Mouse (Mus musculus) embryonic facial prominence, embryonic 13.5 days (tissue): ENCODE results near the gene Zbtb25. TPM values are rescaled to one million over a fixed set of nuclear protein-coding genes. Genes with fewer than 3 reads are reported as not detected.

ENCODE experiments used
- ATAC-seq: fragments of 200-750 bp; cut with Nextera tagmentation; 2 replicates; pipeline ENCODE4 v1.8.0; 2017; ENCODE audit warnings: low read depth; ENCODE audit not compliant: insufficient number of reproducible peaks, insufficient read depth, low FRiP score, low TSS enrichment
- H3K27ac ChIP-seq: fragments of 300-500 bp; sonication (generic); 2 replicates; pipeline ENCODE4 v1.5.1; 2015; ENCODE audit warnings: moderate library complexity, mild to moderate bottlenecking, inconsistent platforms
- H3K27me3 ChIP-seq: fragments of 300-500 bp; sonication (generic); 2 replicates; pipeline ENCODE4 v1.6.1; 2015; ENCODE audit warnings: mild to moderate bottlenecking, inconsistent platforms
- H3K36me3 ChIP-seq: fragments of 300-500 bp; sonication (generic); 2 replicates; pipeline ENCODE4 v1.6.1; 2015; ENCODE audit warnings: mild to moderate bottlenecking, inconsistent platforms
- H3K4me1 ChIP-seq: fragments of 300-500 bp; sonication (generic); 2 replicates; pipeline ENCODE4 v1.6.1; 2015; ENCODE audit warnings: inconsistent platforms
- H3K4me2 ChIP-seq: fragments of 300-500 bp; sonication (generic); 2 replicates; pipeline ENCODE4 v1.6.1; 2015; ENCODE audit warnings: moderate library complexity, mild to moderate bottlenecking, inconsistent platforms
- H3K4me3 ChIP-seq: fragments of 300-500 bp; sonication (generic); 2 replicates; pipeline ENCODE4 v1.5.1; 2015; ENCODE audit warnings: mild to moderate bottlenecking, inconsistent platforms
- H3K9ac ChIP-seq: fragments of 300-500 bp; sonication (generic); 2 replicates; pipeline ENCODE4 v1.6.1; 2015; ENCODE audit warnings: mild to moderate bottlenecking, inconsistent platforms
- H3K9me3 ChIP-seq: fragments of 300-500 bp; sonication (generic); 2 replicates; pipeline ENCODE4 v1.6.1; 2016; ENCODE audit warnings: inconsistent platforms
- WGBS: fragments of 180-500 bp; shearing (Covaris S2); methylation state at CpG from one replicate; pipeline ENCODE4 v1.1.7; 2015; ENCODE audit warnings: mixed read lengths; 5-methylcytosine and 5-hydroxymethylcytosine counted together
- polyA plus RNA-seq: library from polyadenylated mRNA; unstranded; fragments of >200 nt; fragmentation: Nextera tagmentation; extraction: Ambion mirVana; gene quantifications from 2 replicates; pipeline ENCODE4 v1.2.1, GENCODE M21; 2015

Zbtb25 gene
- polyA plus RNA-seq, 1 experiment from 2014 or later, result 22.3 TPM

GRCm38 (mm10) chr12:76333688-76334087, 35.7 kb downstream of the Zbtb25 start:
- H3K9me3 ChIP-seq, result no peaks in the 10 kb centered on the region
- 91% methylated on average over 5 of the region's 5 CpGs for WGBS

DNA sequence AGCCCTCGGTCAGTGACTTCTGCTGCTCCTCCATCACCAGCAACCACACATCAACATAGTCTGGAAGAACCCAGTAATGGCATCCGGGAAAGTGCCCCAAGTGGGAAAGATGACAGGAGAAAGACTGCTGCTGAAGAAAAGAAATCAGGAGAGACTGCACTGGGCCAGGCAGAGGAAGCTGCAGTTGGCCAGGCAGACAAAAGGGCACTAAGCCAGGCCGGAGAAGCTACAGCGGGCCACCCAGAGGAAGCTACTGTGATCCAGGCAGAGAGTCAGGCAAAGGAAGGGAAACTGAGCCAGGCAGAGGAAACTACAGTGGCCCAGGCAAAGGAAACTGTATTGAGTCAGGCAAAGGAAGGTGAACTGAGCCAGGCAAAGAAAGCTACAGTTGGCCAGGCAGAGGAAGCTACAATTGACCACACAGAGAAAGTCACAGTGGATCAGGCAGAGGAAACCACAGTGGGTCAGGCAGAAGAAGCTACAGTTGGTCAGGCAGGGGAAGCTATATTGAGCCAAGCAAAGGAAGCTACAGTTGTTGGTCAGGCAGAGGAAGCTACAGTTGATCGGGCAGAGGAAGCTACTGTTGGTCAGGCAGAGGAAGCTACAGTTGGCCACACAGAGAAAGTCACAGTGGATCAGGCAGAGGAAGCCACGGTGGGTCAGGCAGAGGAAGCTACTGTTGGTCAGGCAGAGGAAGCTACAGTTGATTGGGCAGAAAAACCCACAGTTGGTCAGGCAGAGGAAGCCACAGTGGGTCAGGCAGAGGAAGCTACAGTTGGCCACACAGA, 40.6 kb downstream of the Zbtb25 start:
- WGBS, result 89% methylated on average over 6 of the region's 6 CpGs
- Histone ChIP-seq H3K36me3 (0 out of 2 replicates have a peak, but pooled peaks cover 3% of the 10 kb centered on the region), H3K9me3 (no peaks in the 10 kb centered on the region), H3K4me1 (peaks cover 9% of the 10 kb centered on the region), H3K9ac (no peak overlapping the region), H3K4me2 (no peak overlapping the region), H3K27ac (no peak overlapping the region), H3K27me3 (peaks cover 10% of the 10 kb centered on the region; the same call in 1 of the 2 replicates), H3K4me3 (no peak overlapping the region)
- no peak for ATAC-seq

More at GRCm38 (mm10) chr12:76333688-76334087, 35.7 kb downstream of the Zbtb25 start:
- Histone ChIP-seq H3K4me3 (no peak overlapping the region), H3K27me3 (no peaks in the 10 kb centered on the region), H3K36me3 (no peaks in the 10 kb centered on the region), H3K4me2 (no peak overlapping the region), H3K4me1 (no peaks in the 10 kb centered on the region), H3K9ac (no peak overlapping the region), H3K27ac (no peak overlapping the region)
- no peak for ATAC-seq

- H3K9ac ChIP-seq, result no peak overlapping the region
- H3K4me2 ChIP-seq, result no peak overlapping the region
- WGBS, result 81% methylated on average over 23 of the region's 23 CpGs
- no peak overlapping the region for H3K27ac ChIP-seq
- no peak for ATAC-seq
- H3K27me3 ChIP-seq, result peaks cover 10% of the 10 kb centered on the region; the same call in 1 of the 2 replicates
- H3K9me3 ChIP-seq, result no peaks in the 10 kb centered on the region
- peaks cover 9% of the 10 kb centered on the region for H3K4me1 ChIP-seq
- H3K36me3 ChIP-seq, result 0 out of 2 replicates have a peak, but pooled peaks cover 3% of the 10 kb centered on the region
- H3K4me3 ChIP-seq, result no peak overlapping the region
Measured at GRCm38 (mm10) chr12:76326437-76327220, 42.8 kb downstream of the Zbtb25 start.

DNA sequence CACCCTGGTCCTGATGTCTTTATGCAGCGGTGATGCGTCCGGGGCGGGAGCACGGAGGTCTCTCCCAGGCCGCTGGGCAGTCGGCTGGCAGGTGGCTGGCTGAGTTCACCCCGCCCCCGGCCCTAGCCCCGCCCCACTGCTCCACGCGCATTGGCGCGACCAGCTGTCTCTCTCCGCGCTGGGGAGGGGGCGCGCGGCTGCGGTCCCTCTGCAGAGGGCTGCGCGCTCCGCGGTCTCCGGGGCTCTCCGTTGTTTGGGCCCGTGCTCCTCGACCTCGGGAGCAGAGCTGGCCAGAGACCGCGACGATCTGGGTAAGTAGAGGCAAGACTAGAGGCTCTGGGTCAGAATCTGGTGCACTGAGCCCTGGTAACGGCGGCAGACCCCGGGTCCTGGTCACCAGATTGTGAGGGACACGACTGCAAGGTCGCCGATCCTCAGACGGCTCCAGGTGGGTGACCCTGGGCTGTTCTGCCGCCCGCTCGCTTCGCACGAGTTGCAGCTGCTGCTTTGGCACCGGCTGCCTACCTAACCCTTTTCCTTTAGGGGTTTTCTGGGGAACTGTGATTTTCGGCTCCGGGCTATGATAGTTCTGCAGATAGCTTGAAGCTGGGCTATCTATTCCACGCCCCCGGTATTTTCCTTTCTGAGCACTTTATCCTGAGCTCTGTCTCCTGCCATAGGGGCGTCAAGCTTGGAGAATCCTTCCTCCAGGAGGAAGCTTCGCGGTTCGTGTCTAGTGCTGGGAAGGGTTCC, 44.5 kb downstream of the Zbtb25 start, which contains the start of gene Akap5:
Gene Akap5 (plus strand): TSS at position 213 of the 753 bp plus-strand sequence.
- H3K36me3 ChIP-seq, result peaks cover 13% of the 10 kb centered on the region; the same call in 1 of the 2 replicates
- WGBS, result 1% methylated on average over 53 of the region's 53 CpGs

GRCm38 (mm10) chr12:76318282-76319212, 50.9 kb downstream of the Zbtb25 start:
- H3K9ac ChIP-seq, result no peak overlapping the region
- H3K27me3 ChIP-seq, result no peaks in the 10 kb centered on the region
- H3K27ac ChIP-seq, result no peak overlapping the region
- no peaks in the 10 kb centered on the region for H3K9me3 ChIP-seq
- H3K4me1 ChIP-seq, result no peaks in the 10 kb centered on the region
- ATAC-seq, result no peak
- H3K36me3 ChIP-seq, result peaks cover 53% of the 10 kb centered on the region
- H3K4me3 ChIP-seq, result no peak overlapping the region
- 74% methylated on average over 9 of the region's 9 CpGs for WGBS
- no peak overlapping the region for H3K4me2 ChIP-seq

More for the DNA sequence above, 44.5 kb downstream of the Zbtb25 start, which contains the start of gene Akap5:
- Histone ChIP-seq H3K4me3 (peak within 1 kb of the TSS; percentile 60), H3K27ac (no peak within 1 kb of the TSS), H3K4me2 (peak within 1 kb of the TSS; percentile 92), H3K4me1 (peaks cover 9% of the 10 kb centered on the region), H3K27me3 (peaks cover 10% of the 10 kb centered on the region; the same call in 1 of the 2 replicates), H3K9me3 (no peaks in the 10 kb centered on the region), H3K9ac (peak within 1 kb of the TSS; percentile 73)
- ATAC-seq, result peak; percentile 85

- no peak for ATAC-seq
- 0 out of 2 replicates have a peak, but pooled peaks cover under 1% of the 10 kb centered on the region for H3K4me1 ChIP-seq
- peaks cover 55% of the 10 kb centered on the region for H3K36me3 ChIP-seq
Measured at GRCm38 (mm10) chr12:76311951-76312350, 57.5 kb downstream of the Zbtb25 start.

GRCm38 (mm10) chr12:76311227-76311626, 58.2 kb downstream of the Zbtb25 start:
- Histone ChIP-seq H3K9ac (no peak overlapping the region), H3K9me3 (no peaks in the 10 kb centered on the region), H3K36me3 (peaks cover 57% of the 10 kb centered on the region), H3K4me2 (no peak overlapping the region), H3K27ac (no peak overlapping the region), H3K4me1 (peaks cover 6% of the 10 kb centered on the region; the same call in 1 of the 2 replicates), H3K4me3 (no peak overlapping the region), H3K27me3 (no peaks in the 10 kb centered on the region)
- no peak for ATAC-seq
- WGBS, result 93% methylated on average over 9 of the region's 9 CpGs

More at GRCm38 (mm10) chr12:76311951-76312350, 57.5 kb downstream of the Zbtb25 start:
- Histone ChIP-seq H3K27me3 (no peaks in the 10 kb centered on the region), H3K4me3 (no peak overlapping the region), H3K4me2 (no peak overlapping the region), H3K9ac (no peak overlapping the region), H3K27ac (no peak overlapping the region), H3K9me3 (no peaks in the 10 kb centered on the region)
- WGBS, result 92% methylated on average over 8 of the region's 8 CpGs

DNA sequence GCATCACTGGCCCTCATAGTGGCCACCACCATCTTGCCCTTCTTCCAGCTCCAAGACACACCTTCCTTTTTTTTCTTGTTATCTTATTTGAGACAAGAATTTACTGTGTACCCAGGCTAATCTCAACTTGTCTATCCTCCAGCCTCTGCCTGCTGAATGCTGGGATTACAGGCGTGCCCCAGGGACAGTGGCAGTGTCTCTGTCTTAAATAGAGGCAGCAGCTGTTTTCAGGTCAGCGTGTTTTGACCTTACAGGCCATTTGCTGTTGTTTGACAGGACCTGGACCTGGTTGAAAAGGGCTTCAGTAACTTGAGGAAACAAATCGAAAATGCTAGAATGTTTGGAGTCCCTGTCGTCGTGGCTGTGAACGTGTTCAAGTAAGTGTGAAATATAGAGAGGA, 58.8 kb downstream of the Zbtb25 start:
- no peaks in the 10 kb centered on the region for H3K27me3 ChIP-seq
- no peak for ATAC-seq
- no peak overlapping the region for H3K9ac ChIP-seq
- H3K4me1 ChIP-seq, result peaks cover 6% of the 10 kb centered on the region; the same call in 1 of the 2 replicates
- no peak overlapping the region for H3K27ac ChIP-seq
- 73% methylated on average over 6 of the region's 6 CpGs for WGBS
- peaks cover 58% of the 10 kb centered on the region for H3K36me3 ChIP-seq
- H3K4me2 ChIP-seq, result no peak overlapping the region
- no peaks in the 10 kb centered on the region for H3K9me3 ChIP-seq
- no peak overlapping the region for H3K4me3 ChIP-seq

DNA sequence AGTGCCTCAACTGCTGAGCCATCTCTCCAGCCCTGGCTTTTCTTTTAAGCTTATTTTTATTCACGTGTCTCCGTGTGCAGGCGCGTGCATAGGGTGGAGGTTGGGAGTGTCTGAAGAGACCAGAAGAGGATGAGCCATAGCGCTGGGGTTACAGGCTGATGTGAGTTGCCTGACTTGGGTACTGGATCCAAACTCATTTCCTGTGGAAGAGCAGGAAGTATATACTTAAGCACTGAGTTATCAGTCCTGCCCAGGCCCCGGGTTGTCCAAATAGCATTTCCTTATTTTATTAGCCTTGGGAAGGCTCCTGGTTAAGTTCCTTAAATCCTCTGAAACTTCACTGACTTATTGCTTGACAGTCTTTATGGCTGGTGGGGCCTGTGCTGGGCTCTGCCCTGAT, 59.4 kb downstream of the Zbtb25 start:
- Histone ChIP-seq H3K27me3 (no peaks in the 10 kb centered on the region), H3K4me3 (no peak overlapping the region), H3K36me3 (peaks cover 58% of the 10 kb centered on the region), H3K4me2 (no peak overlapping the region), H3K27ac (no peak overlapping the region), H3K4me1 (peaks cover 8% of the 10 kb centered on the region; the same call in 1 of the 2 replicates), H3K9ac (no peak overlapping the region), H3K9me3 (no peaks in the 10 kb centered on the region)
- 89% methylated on average over 6 of the region's 6 CpGs for WGBS
- no peak for ATAC-seq

DNA sequence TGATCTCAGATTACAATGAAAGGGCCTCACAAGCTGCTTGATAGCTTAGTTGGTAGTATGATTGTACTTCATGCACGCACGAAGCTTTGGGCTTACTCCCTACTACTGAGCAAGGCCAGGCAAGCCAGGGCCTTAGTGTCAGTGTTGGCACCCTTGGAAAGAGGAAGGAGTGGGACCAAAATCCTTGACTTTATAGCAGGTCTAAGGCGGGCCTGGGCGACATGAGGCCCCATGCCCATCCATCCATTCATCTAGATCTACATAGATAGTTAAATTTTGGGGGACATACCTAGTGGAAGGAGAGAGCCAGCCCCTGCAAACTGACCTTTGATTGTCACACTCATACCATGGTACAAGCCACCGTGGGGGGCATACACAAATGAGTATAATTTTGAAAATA, 61.0 kb downstream of the Zbtb25 start:
- Histone ChIP-seq H3K9ac (no peak overlapping the region), H3K9me3 (no peaks in the 10 kb centered on the region), H3K27me3 (no peaks in the 10 kb centered on the region), H3K4me2 (no peak overlapping the region), H3K4me1 (peaks cover 9% of the 10 kb centered on the region; the same call in 1 of the 2 replicates), H3K36me3 (peaks cover 55% of the 10 kb centered on the region), H3K4me3 (no peak overlapping the region), H3K27ac (no peak overlapping the region)
- 86% methylated on average over 5 of the region's 5 CpGs for WGBS
- no peak for ATAC-seq
